Mouse (Mus musculus) MEL (cell line): Measurements from ENCODE around the gene Msi2.

ENCODE experiments used
- BHLHE40 ChIP-seq: IDR thresholded peaks from 2 replicates; pipeline ENCODE4 v1.6.1; 2012; ENCODE audit warnings: low read depth, mild to moderate bottlenecking, inconsistent platforms, low read length, improper control_type of control experiment, borderline replicate concordance
- CTCF ChIP-seq, 3 experiments: IDR thresholded peaks in 2 of 3; conservative IDR thresholded peaks in 1 of 3; 2 replicates each; pipeline ENCODE4 v1.5.1; 2011 to 2012; ENCODE audit warnings: low read length in 3 of 3, low read depth in 2 of 3, mild to moderate bottlenecking in 2 of 3, improper control_type of control experiment in 1 of 3, inconsistent platforms in 1 of 3, mixed read lengths in 1 of 3, moderate library complexity in 1 of 3; ENCODE audit not compliant: control insufficient read depth in 1 of 3, insufficient read depth in 1 of 3, poor library complexity in 1 of 3, severe bottlenecking in 1 of 3
- EP300 ChIP-seq, 2 experiments: IDR thresholded peaks; 2 replicates each; pipeline ENCODE4 v1.6.1; 2011; ENCODE audit warnings: improper control_type of control experiment in 2 of 2, low read length in 2 of 2, low read depth in 1 of 2, mild to moderate bottlenecking in 1 of 2
- GATA1 ChIP-seq: IDR thresholded peaks from 2 replicates; pipeline ENCODE4 v1.6.1; 2011; ENCODE audit warnings: low read depth, low read length, improper control_type of control experiment
- HCFC1 ChIP-seq: IDR thresholded peaks from 2 replicates; pipeline ENCODE4 v1.6.1; 2012; ENCODE audit warnings: low read depth, mild to moderate bottlenecking, inconsistent platforms, low read length, improper control_type of control experiment, moderate library complexity
- MXI1 ChIP-seq: IDR thresholded peaks from 2 replicates; pipeline ENCODE4 v1.6.1; 2011; ENCODE audit warnings: mild to moderate bottlenecking, low read depth, low read length, improper control_type of control experiment
- SIN3A ChIP-seq: IDR thresholded peaks from 2 replicates; pipeline ENCODE4 v1.6.1; 2012; ENCODE audit warnings: low read length, improper control_type of control experiment, inconsistent platforms
- TAL1 ChIP-seq: IDR thresholded peaks from 2 replicates; pipeline ENCODE4 v1.6.1; 2012; ENCODE audit warnings: mild to moderate bottlenecking, inconsistent platforms, low read length, moderate library complexity, mixed read lengths

GRCm38 (mm10) chr11:88395076-88395990 lies 323.0 kb downstream of the Msi2 start:
- TF ChIP-seq BHLHE40 (no peak), CTCF (IDR thresholded peaks at IDR 0.05 in 2 of 3, conservative IDR thresholded peaks at IDR 0.05 in 1 of 3; ENCODE audit: control insufficient read depth in 1 of 3, insufficient read depth in 1 of 3, low read depth in 2 of 3, low read length in 3 of 3, poor library complexity in 1 of 3, severe bottlenecking in 1 of 3) (no peak), EP300 (IDR thresholded peaks at IDR 0.05; ENCODE audit: low read depth in 1 of 2, low read length in 2 of 2) (no peak), HCFC1 (no peak), SIN3A (no peak), TAL1 (no peak), GATA1 (no peak), MXI1 (no peak)
